Mouse (Mus musculus): ENCODE measurements at regions not wholly inside any gene's neighbourhood (a gene's known extent, or its start where the extent isn't known, plus 50 kb on each side); places are given as distances from the start of the nearest gene placed in this dataset.
"Not testable (repeated sequence)": the region's sequence is repeated elsewhere in the genome, so short reads cannot be mapped to it uniquely, and the experiment has no call there.

GRCm38 (mm10) chr17:17293932-17294534 is 80.1 kb upstream of the Riok2 start:
- DNase-seq: peak; percentile 85

- not testable (repeated sequence) for DNase-seq
Observed at GRCm38 (mm10) chr17:17295037-17295436, 79.1 kb upstream of the Riok2 start.

GRCm38 (mm10) chr17:17303496-17303895 is 70.6 kb upstream of the Riok2 start:
- not testable (repeated sequence) for DNase-seq
